8 mouse cellular contexts compared by ENCODE assay signal in genomic region chr4:156192421-156193199, GRCm38 (mm10). TPM values are rescaled to one million over a fixed set of nuclear protein-coding genes. Genes with fewer than 3 reads are reported as not detected.
A peak's percentile ranks its signal among the peaks of the same experiment; 100 is the strongest.
DNase-seq lines count a peak whose midpoint lies in the region; ATAC-seq lines count a peak whose summit lies in the region.

No protein-coding gene starts in this region.

- no peak overlapping the region for H3K9ac ChIP-seq in heart, embryonic 11.5 days (ENCODE audit: low read depth, low read length)
- H3K9ac ChIP-seq in forebrain, embryonic 13.5 days, result peak overlapping the region; percentile 40; the same call in 1 of the 2 replicates

- ATAC-seq in heart, embryonic 11.5 days (replicated peaks; ENCODE audit: insufficient number of reproducible peaks, low FRiP score, low TSS enrichment), result no peak
- no peak for ATAC-seq in forebrain, embryonic 13.5 days

- no peaks in the 10 kb centered on the region for H3K27me3 ChIP-seq in heart, embryonic 10.5 days (ENCODE audit: insufficient read depth, poor library complexity, severe bottlenecking)
- no peaks in the 10 kb centered on the region for H3K27me3 ChIP-seq in heart, embryonic 11.5 days (ENCODE audit: control insufficient read depth, insufficient read depth, low read length)
- H3K27me3 ChIP-seq in forebrain, embryonic 13.5 days, result no peaks in the 10 kb centered on the region

- H3K36me3 ChIP-seq in heart, embryonic 10.5 days, result peaks cover 50% of the 10 kb centered on the region
- H3K36me3 ChIP-seq in heart, embryonic 11.5 days (ENCODE audit: control insufficient read depth, insufficient read depth, low read length), result no peaks in the 10 kb centered on the region
- peaks cover 56% of the 10 kb centered on the region for H3K36me3 ChIP-seq in forebrain, embryonic 13.5 days (ENCODE audit: poor library complexity, severe bottlenecking)

- H3K9me3 ChIP-seq in heart, embryonic 10.5 days, result no peaks in the 10 kb centered on the region
- no peaks in the 10 kb centered on the region for H3K9me3 ChIP-seq in heart, embryonic 11.5 days (replicated peaks; ENCODE audit: control insufficient read depth, low read length)
- no peaks in the 10 kb centered on the region for H3K9me3 ChIP-seq in forebrain, embryonic 13.5 days (replicated peaks)

- DNase-seq in heart, embryonic 10.5 days (ENCODE audit: low spot score), result no peak
- peak; percentile 82 to 87 for DNase-seq in kidney, adult 8-10 months
- peak; percentile 74 for DNase-seq in lung, postnatal 10 days
- no peak for DNase-seq in thymus, postnatal 10 days (ENCODE audit: low spot score in 2 of 2)
- no peak for DNase-seq in layer of hippocampus, adult 9-11 months
- DNase-seq in spleen, postnatal 4 days (ENCODE audit: low spot score in 2 of 2), result no peak

- H3K4me3 ChIP-seq in heart, embryonic 10.5 days, result peak overlapping the region; percentile 29; the same call in 1 of the 2 replicates
- no peak overlapping the region for H3K4me3 ChIP-seq in heart, embryonic 11.5 days (ENCODE audit: low read depth, low read length)
- H3K4me3 ChIP-seq in forebrain, embryonic 13.5 days, result no peak overlapping the region

- no peak overlapping the region for H3K4me2 ChIP-seq in heart, embryonic 11.5 days
- H3K4me2 ChIP-seq in forebrain, embryonic 13.5 days, result no peak overlapping the region

- H3K27ac ChIP-seq in heart, embryonic 10.5 days, result peak overlapping the region; percentile 57
- H3K27ac ChIP-seq in heart, embryonic 11.5 days (ENCODE audit: low read depth, low read length), result no peak overlapping the region
- H3K27ac ChIP-seq in forebrain, embryonic 13.5 days, result peak overlapping the region; percentile 36; the same call in 1 of the 2 replicates

- WGBS in heart, embryonic 10.5 days, result 34% methylated on average over 8 of the region's 8 CpGs
- 40% methylated on average over 8 of the region's 8 CpGs for WGBS in heart, embryonic 11.5 days (ENCODE audit: insufficient replicate concordance)
- WGBS in forebrain, embryonic 13.5 days, result 60% methylated on average over 8 of the region's 8 CpGs

- peaks cover 84% of the 10 kb centered on the region for H3K4me1 ChIP-seq in heart, embryonic 10.5 days
- H3K4me1 ChIP-seq in heart, embryonic 11.5 days (ENCODE audit: control insufficient read depth, insufficient read depth, low read length), result peaks cover 65% of the 10 kb centered on the region
- H3K4me1 ChIP-seq in forebrain, embryonic 13.5 days, result peaks cover 90% of the 10 kb centered on the region

RNA-seq across cellular contexts. Expression of gene Agrn, which starts 4.7 kb away (rescaled TPM):
- polyA plus RNA-seq in heart, embryonic 10.5 days (2016; fragmentation: Nextera tagmentation; extraction: Ambion mirVana), result 46.3 and 51.3 TPM in 2 replicates
- 36.7 and 44.8 TPM in 2 replicates for polyA plus RNA-seq in heart, embryonic 11.5 days (2014; fragmentation: Nextera tagmentation; extraction: Ambion mirVana)
- 91.4 and 107 TPM in 2 replicates for polyA plus RNA-seq in forebrain, embryonic 13.5 days (2015; fragmentation: Nextera tagmentation; extraction: Ambion mirVana)

RNA-seq across cellular contexts. Expression of gene Isg15, which starts 8.0 kb away (rescaled TPM):
- 0.59 TPM in 1 of 2 replicates, not detected in the other for polyA plus RNA-seq in heart, embryonic 10.5 days (2016; fragmentation: Nextera tagmentation; extraction: Ambion mirVana)
- polyA plus RNA-seq in heart, embryonic 11.5 days (2014; fragmentation: Nextera tagmentation; extraction: Ambion mirVana), result 0.29 and 0.41 TPM in 2 replicates
- 1.3 TPM in 2 replicates for polyA plus RNA-seq in forebrain, embryonic 13.5 days (2015; fragmentation: Nextera tagmentation; extraction: Ambion mirVana)

RNA-seq across cellular contexts. Expression of gene AW011738, which starts 10.5 kb away (rescaled TPM):
- polyA plus RNA-seq in heart, embryonic 10.5 days (2016; fragmentation: Nextera tagmentation; extraction: Ambion mirVana), result 1.3 and 2.0 TPM in 2 replicates
- polyA plus RNA-seq in heart, embryonic 11.5 days (2014; fragmentation: Nextera tagmentation; extraction: Ambion mirVana), result 0.70 and 1.0 TPM in 2 replicates
- 6.2 and 7.6 TPM in 2 replicates for polyA plus RNA-seq in forebrain, embryonic 13.5 days (2015; fragmentation: Nextera tagmentation; extraction: Ambion mirVana)

RNA-seq across cellular contexts. Expression of gene Perm1, which starts 23.1 kb away (rescaled TPM):
- 0.64 and 1.2 TPM in 2 replicates for polyA plus RNA-seq in heart, embryonic 10.5 days (2016; fragmentation: Nextera tagmentation; extraction: Ambion mirVana)
- polyA plus RNA-seq in heart, embryonic 11.5 days (2014; fragmentation: Nextera tagmentation; extraction: Ambion mirVana), result 0.58 and 0.72 TPM in 2 replicates
- 1.2 and 1.6 TPM in 2 replicates for polyA plus RNA-seq in forebrain, embryonic 13.5 days (2015; fragmentation: Nextera tagmentation; extraction: Ambion mirVana)

RNA-seq across cellular contexts. Expression of gene Plekhn1, which starts 42.0 kb away (rescaled TPM):
- polyA plus RNA-seq in heart, embryonic 10.5 days (2016; fragmentation: Nextera tagmentation; extraction: Ambion mirVana), result 15.2 and 15.9 TPM in 2 replicates
- 8.7 and 12.2 TPM in 2 replicates for polyA plus RNA-seq in heart, embryonic 11.5 days (2014; fragmentation: Nextera tagmentation; extraction: Ambion mirVana)
- 22.4 and 26.2 TPM in 2 replicates for polyA plus RNA-seq in forebrain, embryonic 13.5 days (2015; fragmentation: Nextera tagmentation; extraction: Ambion mirVana)

Comparison
In these comparisons a context has a peak if more than half of its experiments do, and no peak if none do; other contexts are left out.
1. DNase-seq: peak in kidney, adult 8-10 months (2 of 2) and lung, postnatal 10 days (single experiment); none in heart, embryonic 10.5 days (single experiment), thymus, postnatal 10 days (0 of 2), layer of hippocampus, adult 9-11 months (single experiment) and spleen, postnatal 4 days (0 of 2).